In the genomic region with DNA sequence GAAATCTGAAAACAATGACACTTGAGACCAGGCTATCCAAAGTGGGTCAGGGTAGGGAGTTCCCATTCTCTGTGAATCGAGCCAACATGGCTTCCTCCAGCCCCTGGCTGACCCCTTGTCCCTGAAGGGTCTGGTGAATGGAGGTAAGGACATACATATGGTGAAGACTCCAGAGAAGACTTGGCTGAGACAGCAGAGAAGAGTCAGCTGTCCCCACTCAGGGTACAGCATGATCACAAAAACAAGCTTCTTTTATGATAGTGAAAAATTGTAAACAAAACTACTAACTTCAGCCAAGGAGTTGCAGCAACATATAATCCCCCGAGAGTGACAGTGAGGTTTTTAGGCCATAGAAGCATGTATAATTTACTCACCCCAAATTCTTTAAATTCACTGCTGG, we compare ENCODE assay signal across 16 mouse cellular contexts. TPM values are rescaled to one million over a fixed set of nuclear protein-coding genes. Genes with fewer than 3 reads are reported as not detected.
DNase-seq lines count a peak whose midpoint lies in the region; ATAC-seq and TF ChIP-seq lines count a peak whose summit lies in the region.
"Had no signal": no experiment of that assay in that cellular context is flagged by ENCODE, and none has a peak within 500 bp of the region (broad histone marks: within the 10 kb centered on the region; RNA-seq: fewer than 3 reads in every experiment).

No protein-coding gene starts in this region.

- no peaks in the 10 kb centered on the region for H3K9me3 ChIP-seq in heart, embryonic 12.5 days (replicated peaks)
- H3K9me3 ChIP-seq in lung, embryonic 16.5 days (ENCODE audit: control insufficient read depth, low read length) = no peaks in the 10 kb centered on the region
- no peaks in the 10 kb centered on the region for H3K9me3 ChIP-seq in stomach, postnatal 0 days (ENCODE audit: control insufficient read depth, low read length)
- H3K9me3 ChIP-seq: embryonic facial prominence, embryonic 10.5 days; forebrain, embryonic 13.5 days; hindbrain, embryonic 13.5 days; limb, embryonic 13.5 days had no signal

- ATAC-seq in heart, embryonic 12.5 days (ENCODE audit: insufficient number of reproducible peaks, low FRiP score) = no peak
- ATAC-seq in lung, embryonic 16.5 days (ENCODE audit: low read depth) = peak; percentile 85
- peak; percentile 40; the same call in 1 of the 2 replicates for ATAC-seq in stomach, postnatal 0 days (ENCODE audit: low FRiP score, low TSS enrichment)
- ATAC-seq: forebrain, embryonic 13.5 days had no signal

- no peak for TF ChIP-seq POLR2A in liver, adult 2 months (IDR thresholded peaks at IDR 0.05; ENCODE audit: extremely low read depth, insufficient read depth, low read length)

- no peaks in the 10 kb centered on the region for H3K36me3 ChIP-seq in heart, embryonic 12.5 days
- H3K36me3 ChIP-seq in liver, adult 2 months (ENCODE audit: control insufficient read depth, insufficient read depth, low read length) = no peaks in the 10 kb centered on the region
- H3K36me3 ChIP-seq in lung, embryonic 16.5 days (ENCODE audit: control insufficient read depth, insufficient read depth, low read length) = no peaks in the 10 kb centered on the region
- H3K36me3 ChIP-seq in stomach, postnatal 0 days (ENCODE audit: control insufficient read depth, insufficient read depth, low read length) = no peaks in the 10 kb centered on the region
- H3K36me3 ChIP-seq: embryonic facial prominence, embryonic 10.5 days; hindbrain, embryonic 13.5 days; limb, embryonic 13.5 days had no signal

- no peak for TF ChIP-seq CTCF in liver, adult 2 months (IDR thresholded peaks at IDR 0.05; ENCODE audit: low read depth, low read length)
- no peak for TF ChIP-seq CTCF in stomach, postnatal 0 days (IDR thresholded peaks at IDR 0.05; ENCODE audit: low read depth)

- no peak overlapping the region for H3K9ac ChIP-seq in heart, embryonic 12.5 days
- H3K9ac ChIP-seq in liver, adult 2 months (ENCODE audit: low read depth, low read length) = no peak overlapping the region
- H3K9ac ChIP-seq in lung, embryonic 16.5 days (ENCODE audit: low read length) = no peak overlapping the region
- H3K9ac ChIP-seq in stomach, postnatal 0 days (ENCODE audit: low read length) = no peak overlapping the region
- H3K9ac ChIP-seq: forebrain, embryonic 13.5 days; hindbrain, embryonic 13.5 days; limb, embryonic 13.5 days had no signal

- TF ChIP-seq EP300 in stomach, postnatal 0 days (optimal IDR thresholded peaks at IDR 0.05) = no peak

- no peak overlapping the region for H3K4me3 ChIP-seq in heart, embryonic 12.5 days
- H3K4me3 ChIP-seq in liver, adult 2 months (ENCODE audit: insufficient read depth, low read depth, low read length) = no peak overlapping the region
- no peak overlapping the region for H3K4me3 ChIP-seq in lung, embryonic 16.5 days (ENCODE audit: low read length)
- no peak overlapping the region for H3K4me3 ChIP-seq in stomach, postnatal 0 days (ENCODE audit: low read depth, low read length)
- H3K4me3 ChIP-seq: embryonic facial prominence, embryonic 10.5 days; forebrain, embryonic 13.5 days; hindbrain, embryonic 13.5 days; limb, embryonic 13.5 days had no signal

- no peaks in the 10 kb centered on the region for H3K27me3 ChIP-seq in heart, embryonic 12.5 days (replicated peaks)
- H3K27me3 ChIP-seq in liver, adult 2 months (ENCODE audit: control insufficient read depth, insufficient read depth, low read length) = no peaks in the 10 kb centered on the region
- no peaks in the 10 kb centered on the region for H3K27me3 ChIP-seq in lung, embryonic 16.5 days (ENCODE audit: control insufficient read depth, insufficient read depth, low read depth, low read length)
- no peaks in the 10 kb centered on the region for H3K27me3 ChIP-seq in stomach, postnatal 0 days (ENCODE audit: control insufficient read depth, insufficient read depth, low read length)
- H3K27me3 ChIP-seq: forebrain, embryonic 13.5 days; hindbrain, embryonic 13.5 days; limb, embryonic 13.5 days had no signal

- intact Hi-C loops in heart, postnatal 10 days (cut with DNase I) = no loop called here
- intact Hi-C loops in gastrocnemius, postnatal 14 days (cut with DNase I; ENCODE audit: low total_unique reads) = no loop called here

- H3K4me2 ChIP-seq in heart, embryonic 12.5 days = no peak overlapping the region
- no peak overlapping the region for H3K4me2 ChIP-seq in lung, embryonic 16.5 days (ENCODE audit: low read depth, low read length)
- no peak overlapping the region for H3K4me2 ChIP-seq in stomach, postnatal 0 days (replicated peaks; ENCODE audit: low read depth)
- H3K4me2 ChIP-seq: forebrain, embryonic 13.5 days; hindbrain, embryonic 13.5 days; limb, embryonic 13.5 days had no signal

- H3K79me2 ChIP-seq in liver, adult 2 months (ENCODE audit: control insufficient read depth, insufficient read depth, low read length) = no peaks in the 10 kb centered on the region

- DNase-seq in heart, postnatal 10 days = peak; percentile 18 to 26
- DNase-seq in liver, adult 2 months (ENCODE audit: extremely low read depth, low read depth, low spot score) = peak; percentile 23
- no peak for DNase-seq in liver
- no peak for DNase-seq in stomach, postnatal 0 days (ENCODE audit: low spot score)
- no peak for DNase-seq in gastrocnemius, postnatal 14 days
- DNase-seq: adrenal gland, postnatal 14 days; B cell, adult 2 months; cerebellum, adult 2 months; gastrocnemius, postnatal 36 days; thymus, postnatal 36 days had no signal

- WGBS in heart, embryonic 12.5 days = 66% methylated on average over 2 of the region's 2 CpGs
- WGBS in liver, adult 2 months = 53% methylated on average over 2 of the region's 2 CpGs
- 28% methylated on average over 2 of the region's 2 CpGs for WGBS in lung, embryonic 16.5 days
- whole genome bisulfite sequencing in stomach, postnatal 0 days = 54% methylated on average over 2 of the region's 2 CpGs

- H3K4me1 ChIP-seq in heart, embryonic 12.5 days (replicated peaks) = no peaks in the 10 kb centered on the region
- H3K4me1 ChIP-seq in liver, adult 2 months (ENCODE audit: control insufficient read depth, insufficient read depth, low read length) = no peaks in the 10 kb centered on the region
- H3K4me1 ChIP-seq in lung, embryonic 16.5 days (replicated peaks; ENCODE audit: control insufficient read depth, insufficient read depth, low read length) = peaks cover 18% of the 10 kb centered on the region
- no peaks in the 10 kb centered on the region for H3K4me1 ChIP-seq in stomach, postnatal 0 days (replicated peaks; ENCODE audit: control insufficient read depth, insufficient read depth)
- H3K4me1 ChIP-seq: embryonic facial prominence, embryonic 10.5 days; forebrain, embryonic 13.5 days; hindbrain, embryonic 13.5 days; limb, embryonic 13.5 days had no signal

- H3K27ac ChIP-seq in heart, embryonic 12.5 days (ENCODE audit: poor library complexity, severe bottlenecking) = no peak overlapping the region
- H3K27ac ChIP-seq in liver, adult 2 months (replicated peaks; ENCODE audit: insufficient read depth, low read depth, low read length) = no peak overlapping the region
- H3K27ac ChIP-seq in lung, embryonic 16.5 days (ENCODE audit: low read length) = peak overlapping the region; percentile 5; the same call in 1 of the 2 replicates
- 0 out of 2 replicates have a peak overlapping the region, but pooled peaks have one; percentile 25 for H3K27ac ChIP-seq in stomach, postnatal 0 days (replicated peaks)
- H3K27ac ChIP-seq: embryonic facial prominence, embryonic 10.5 days; forebrain, embryonic 13.5 days; hindbrain, embryonic 13.5 days; limb, embryonic 13.5 days had no signal

RNA-seq across cellular contexts. Expression of a gene that starts 55.2 kb away (rescaled TPM):
- total RNA-seq in heart, postnatal 10 days (2021) = 10 to 100 TPM; 54.2 to 57.8 TPM
- polyA plus RNA-seq in heart, embryonic 12.5 days (2016; fragmentation: Nextera tagmentation; extraction: Ambion mirVana) = 11.6 and 12.3 TPM in 2 replicates
- 2.1 and 2.8 TPM in 2 replicates for total RNA-seq in liver, adult 2 months (2014; rRNA removed)
- polyA plus RNA-seq in liver, adult 2 months (2012; rRNA removed) = 0.92 and 1.1 TPM in 2 replicates
- 28.6 and 31.5 TPM in 2 replicates for polyA plus RNA-seq in lung, embryonic 16.5 days (2015; fragmentation: Nextera tagmentation; extraction: Ambion mirVana)
- 18.6 and 21.4 TPM in 2 replicates for polyA plus RNA-seq in stomach, postnatal 0 days (2015; fragmentation: Nextera tagmentation; extraction: Ambion mirVana)
- total RNA-seq in gastrocnemius, postnatal 14 days (2021) = 10 to 100 TPM; 33.7 to 41.8 TPM

Comparison
In these comparisons a context has a peak if more than half of its experiments do, and no peak if none do; other contexts are left out.
1. DNase-seq: peak in heart, postnatal 10 days (2 of 2) and liver, adult 2 months (single experiment); none in liver (single experiment), stomach, postnatal 0 days (single experiment) and gastrocnemius, postnatal 14 days (single experiment).
2. H3K27ac ChIP-seq: peak in lung, embryonic 16.5 days (single experiment) and stomach, postnatal 0 days (single experiment); none in heart, embryonic 12.5 days (single experiment) and liver, adult 2 months (single experiment).